Mouse (Mus musculus) cerebellum, adult 2 months (tissue): ENCODE measurements at regions not wholly inside any gene's neighbourhood (a gene's known extent, or its start where the extent isn't known, plus 50 kb on each side); places are given as distances from the start of the nearest gene placed in this dataset.

Source experiments
- CTCF ChIP-seq: fragments of 200-500 bp; IDR thresholded peaks from 2 replicates; pipeline ENCODE4 v1.5.1; 2011; ENCODE audit warnings: low read depth, mild to moderate bottlenecking, control low read depth, low read length, moderate library complexity, borderline replicate concordance; ENCODE audit not compliant: insufficient read depth
- POLR2A ChIP-seq: fragments of 200-500 bp; IDR thresholded peaks from 2 replicates; pipeline ENCODE4 v1.6.1; 2011; ENCODE audit warnings: low read length, control low read depth, borderline replicate concordance; ENCODE audit not compliant: insufficient read depth

DNA sequence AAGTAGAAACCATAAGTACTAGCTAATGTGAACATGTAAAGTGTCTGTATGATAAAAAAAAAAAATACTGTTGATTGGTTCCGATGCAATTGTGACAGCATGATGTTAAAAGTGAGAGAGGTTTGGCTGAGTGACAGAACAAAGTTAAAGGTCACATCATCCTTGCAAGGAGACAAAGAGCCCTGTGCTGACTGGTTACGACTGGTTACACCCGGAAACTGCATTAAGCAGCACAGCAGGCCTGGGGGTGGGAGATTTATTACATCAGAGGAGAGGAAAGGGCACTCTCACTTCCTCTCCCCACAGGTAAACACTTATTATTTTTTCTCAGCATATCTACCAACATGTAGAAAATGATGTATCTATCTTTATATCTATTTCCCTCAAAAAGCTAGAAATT, 63.5 kb upstream of the Rnf32 start:
- TF ChIP-seq POLR2A: no peak
- no peak for TF ChIP-seq CTCF
